Mouse (Mus musculus): ENCODE measurements around the gene Fbxl22.
A peak's percentile ranks its signal among the peaks of the same experiment; 100 is the strongest.

Gene Fbxl22

DNA sequence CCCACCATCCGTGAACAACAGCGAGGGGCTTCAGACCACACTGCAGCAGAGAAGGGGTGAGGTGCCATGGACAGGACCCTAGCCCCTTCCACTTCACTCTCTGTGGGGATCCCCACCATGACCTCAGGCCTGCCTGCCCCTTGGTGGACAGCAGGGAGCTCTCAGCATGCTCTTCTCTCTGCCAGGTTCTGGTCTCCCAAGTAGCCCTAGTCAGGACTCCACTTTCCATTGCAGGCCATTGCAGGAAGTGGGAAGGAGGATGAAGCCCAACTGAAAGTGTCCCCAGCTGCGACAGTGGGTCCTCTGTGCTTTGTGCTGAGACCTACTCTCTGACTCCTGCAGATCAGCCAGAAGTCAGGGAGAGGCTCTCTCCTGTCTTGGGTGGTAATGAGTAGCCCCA is 6.7 kb downstream of the Fbxl22 start:
- DNase-seq (ENCODE audit: low read depth, low spot score), result no peak

DNA sequence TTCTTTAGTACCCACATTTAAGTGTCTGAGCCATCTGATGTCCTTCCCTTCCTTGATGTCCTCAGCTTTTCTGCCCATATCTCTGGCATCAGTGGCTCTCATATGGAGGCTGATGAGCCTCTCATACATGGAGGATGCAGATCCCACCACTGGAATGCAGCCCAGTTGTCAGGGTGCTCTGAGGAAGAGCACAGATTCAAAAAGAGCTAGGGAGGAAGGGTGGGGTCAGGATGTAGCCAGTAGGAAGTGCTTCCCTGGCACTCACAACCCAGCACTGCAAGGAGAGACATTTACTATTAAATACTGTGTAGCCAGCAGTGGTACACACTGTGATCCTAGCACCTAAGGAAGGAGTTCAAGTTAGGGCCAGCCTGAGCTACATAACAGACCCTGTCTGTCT is 8.0 kb downstream of the Fbxl22 start:
- no peak for DNase-seq (ENCODE audit: low read depth, low spot score)

DNA sequence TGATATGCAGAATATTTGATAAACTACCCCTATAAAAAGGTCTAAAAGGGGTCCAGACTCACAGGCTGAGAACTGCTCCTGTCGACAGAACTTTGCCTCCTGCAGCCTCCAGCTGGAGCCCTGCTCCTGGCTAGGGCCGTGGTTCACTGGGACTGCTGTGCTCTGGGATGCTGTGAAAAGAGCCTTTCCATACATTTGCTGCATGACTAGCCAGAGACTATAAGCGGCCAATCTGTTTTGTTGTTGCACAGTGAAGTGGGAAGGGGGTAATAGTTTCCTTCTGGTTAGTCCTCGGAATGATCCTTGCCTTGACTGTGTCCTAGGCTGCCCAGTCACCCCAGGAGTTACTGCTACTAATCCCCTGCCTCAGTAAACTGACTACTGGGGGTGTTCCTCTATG is 8.4 kb downstream of the Fbxl22 start:
- DNase-seq (ENCODE audit: low read depth, low spot score), result no peak

DNA sequence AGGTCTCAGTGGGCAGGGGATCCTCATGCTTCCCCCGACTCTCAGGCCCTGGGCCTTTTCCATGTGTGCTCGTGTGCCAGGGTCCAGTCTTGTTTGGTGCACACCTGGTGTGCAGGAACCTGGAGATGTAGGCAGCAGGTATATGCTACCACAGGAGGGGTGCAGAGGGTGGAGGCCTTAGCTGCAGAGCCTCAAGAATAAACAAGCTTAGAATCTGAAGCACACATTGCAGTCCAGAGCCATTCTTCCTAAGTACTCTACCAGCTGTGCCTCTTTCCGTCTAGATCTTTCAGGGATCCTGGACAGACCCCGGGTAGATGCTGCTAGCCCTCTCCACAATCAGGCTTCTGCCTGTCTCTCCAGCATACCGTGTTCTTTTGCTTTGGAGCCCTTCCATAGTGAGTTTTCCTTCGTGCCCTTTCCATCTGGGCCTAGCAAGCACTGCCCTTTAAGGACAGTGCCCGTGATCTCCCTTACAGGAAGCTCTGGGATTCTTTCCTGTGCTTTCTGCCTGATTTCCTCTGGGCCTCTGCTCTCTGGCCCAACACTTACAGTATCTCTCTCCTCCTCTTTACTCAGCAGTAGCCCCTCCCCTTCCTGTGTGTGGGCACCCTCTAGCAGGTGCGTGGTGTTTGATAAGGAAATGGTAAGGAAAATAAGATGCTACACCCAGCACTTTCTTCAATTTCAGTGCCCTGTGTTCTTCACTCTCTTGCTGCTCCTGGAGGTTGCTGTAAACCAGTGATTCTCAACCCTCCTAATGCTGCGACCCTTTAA is 9.1 kb downstream of the Fbxl22 start:
- DNase-seq (ENCODE audit: low read depth, low spot score), result no peak

DNA sequence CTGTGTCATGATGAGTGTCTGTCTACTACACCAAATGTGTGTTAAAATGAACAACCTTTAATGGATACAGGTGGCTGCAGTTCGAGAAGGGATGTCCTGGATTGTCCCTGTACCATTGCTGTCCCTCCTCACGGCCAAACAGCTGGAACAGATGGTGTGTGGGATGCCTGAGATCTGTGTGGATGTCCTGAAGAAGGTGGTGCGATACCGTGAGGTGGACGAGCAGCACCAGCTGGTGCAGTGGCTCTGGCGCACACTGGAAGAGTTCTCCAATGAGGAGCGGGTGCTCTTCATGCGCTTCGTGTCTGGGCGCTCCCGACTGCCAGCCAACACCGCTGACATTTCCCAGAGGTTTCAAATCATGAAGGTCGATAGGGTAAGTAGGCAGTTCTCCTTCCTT is 9.9 kb downstream of the Fbxl22 start:
- DNase-seq (ENCODE audit: low read depth, low spot score), result no peak

DNA sequence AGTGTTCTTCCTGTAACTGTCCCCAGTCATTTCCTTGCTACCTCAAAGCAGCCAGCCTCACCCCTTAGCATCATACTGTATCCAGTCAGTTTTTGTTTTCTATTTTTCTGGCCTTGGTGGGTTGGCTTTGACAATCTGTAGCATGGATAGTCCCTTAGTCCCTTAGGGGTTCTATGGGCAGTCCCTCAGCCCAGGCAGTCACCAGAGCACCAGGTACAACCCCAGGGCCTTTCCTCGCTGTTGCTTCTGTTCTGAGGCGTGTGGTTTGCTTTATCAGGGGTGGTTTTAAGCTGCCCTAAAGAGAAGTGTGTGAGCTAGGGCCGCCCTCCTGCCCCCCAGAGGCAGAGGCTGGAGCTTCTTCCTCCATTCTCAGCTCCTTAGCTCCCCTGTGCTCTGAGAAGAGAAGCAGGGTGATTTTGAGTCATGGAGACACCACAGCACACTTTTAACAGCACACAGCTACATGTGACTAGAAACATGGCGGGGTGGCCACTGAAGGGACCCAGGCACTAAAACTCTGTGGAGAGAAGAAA is 10.4 kb downstream of the Fbxl22 start:
- DNase-seq (ENCODE audit: low read depth, low spot score), result no peak

DNA sequence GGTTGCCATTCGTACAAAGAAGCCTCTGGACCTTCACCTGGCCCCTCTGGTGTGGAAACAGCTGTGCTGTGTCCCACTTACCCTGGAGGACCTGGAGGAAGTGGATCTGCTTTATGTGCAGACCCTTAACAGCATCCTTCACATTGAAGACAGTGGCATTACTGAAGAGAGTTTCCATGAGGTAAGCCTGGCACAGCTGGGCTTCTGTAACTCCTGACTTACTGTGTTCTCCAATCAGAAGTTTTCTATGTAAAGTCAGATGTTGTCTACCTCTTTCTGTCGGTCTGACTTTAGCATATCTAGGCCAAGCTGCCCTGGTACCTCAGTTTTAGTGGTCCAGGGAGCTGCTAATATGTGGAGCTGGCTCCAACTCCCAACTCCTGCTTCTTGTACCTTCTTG is 13.1 kb downstream of the Fbxl22 start:
- no peak for DNase-seq (ENCODE audit: low read depth, low spot score)

DNA sequence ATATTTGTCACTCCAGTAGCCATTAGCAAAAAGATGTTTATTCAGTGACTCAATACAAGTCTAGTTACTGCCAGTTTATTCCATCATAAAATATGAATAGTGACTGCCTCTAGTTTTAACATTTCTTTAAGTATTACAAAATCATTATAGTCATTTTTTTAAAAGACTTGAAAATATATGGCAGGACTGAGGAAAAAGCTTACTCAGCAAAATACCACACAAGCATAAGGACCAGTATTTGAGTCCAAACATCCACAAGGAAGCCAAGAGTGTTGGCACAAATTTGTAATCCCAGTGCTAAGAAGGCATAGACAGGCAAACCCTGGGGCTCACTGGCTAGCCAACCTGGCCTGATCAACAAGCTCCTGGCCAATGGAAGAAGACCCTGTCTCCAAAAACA is 20.4 kb downstream of the Fbxl22 start:
- no peak for DNase-seq (ENCODE audit: low read depth, low spot score)

DNA sequence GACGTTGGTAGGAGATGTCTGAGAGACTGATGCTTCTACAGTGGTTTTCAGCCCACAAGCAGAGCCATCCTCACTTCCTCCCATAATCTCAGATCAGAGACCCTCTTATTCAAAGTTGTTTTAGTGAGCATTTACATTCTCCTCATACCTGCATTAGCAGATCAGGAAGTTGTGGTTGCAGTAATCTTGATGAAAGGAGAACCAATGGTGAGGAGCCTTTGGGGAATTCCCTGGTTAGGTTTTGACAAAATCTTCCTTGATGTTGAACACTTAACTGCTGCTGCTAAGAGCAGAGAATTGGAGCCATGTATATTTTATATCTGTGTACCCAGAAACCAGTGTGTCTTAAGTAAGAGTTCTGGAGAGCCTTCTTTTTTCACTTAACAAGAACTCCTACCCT is 22.0 kb downstream of the Fbxl22 start:
- DNase-seq (ENCODE audit: low read depth, low spot score), result no peak

DNA sequence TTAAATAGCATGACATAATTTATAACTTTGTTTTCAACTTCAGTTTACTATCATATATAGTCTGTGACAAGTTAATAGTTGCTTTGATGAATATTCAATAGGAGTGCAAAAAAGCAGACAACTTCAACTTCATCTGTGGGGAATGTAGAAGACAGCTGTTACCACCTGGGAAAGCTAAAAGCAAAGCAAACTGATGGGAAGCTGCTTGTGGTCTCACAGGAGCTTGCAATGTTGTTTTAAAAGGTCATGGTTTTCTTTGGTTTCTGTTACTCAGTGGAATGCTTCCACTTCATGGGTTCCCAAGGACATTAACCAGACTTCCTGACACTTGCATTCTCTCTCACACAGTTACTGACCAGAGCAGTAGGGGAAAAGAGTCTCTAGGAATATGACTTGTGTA is 25.6 kb downstream of the Fbxl22 start:
- no peak for DNase-seq (ENCODE audit: low read depth, low spot score)

DNA sequence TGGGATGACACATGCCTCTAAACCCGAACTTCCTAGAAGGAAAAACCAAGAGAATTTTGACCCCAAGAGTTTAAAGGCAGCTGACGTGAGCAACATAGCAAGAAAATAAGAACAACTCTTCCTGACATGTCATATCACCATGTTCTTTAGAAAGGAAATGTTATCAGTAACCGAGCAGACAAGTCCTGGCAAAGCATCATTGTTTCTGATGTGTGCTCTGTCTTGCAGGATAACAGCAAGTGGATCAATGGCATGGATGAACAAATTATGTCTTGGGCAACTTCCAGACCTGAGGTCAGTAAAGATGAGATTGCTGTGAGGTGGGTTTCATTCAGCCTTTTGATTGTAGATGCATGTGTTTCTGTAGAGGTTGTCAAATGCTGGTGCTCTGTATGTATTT is 31.0 kb downstream of the Fbxl22 start:
- no peak for DNase-seq (ENCODE audit: low read depth, low spot score)

DNA sequence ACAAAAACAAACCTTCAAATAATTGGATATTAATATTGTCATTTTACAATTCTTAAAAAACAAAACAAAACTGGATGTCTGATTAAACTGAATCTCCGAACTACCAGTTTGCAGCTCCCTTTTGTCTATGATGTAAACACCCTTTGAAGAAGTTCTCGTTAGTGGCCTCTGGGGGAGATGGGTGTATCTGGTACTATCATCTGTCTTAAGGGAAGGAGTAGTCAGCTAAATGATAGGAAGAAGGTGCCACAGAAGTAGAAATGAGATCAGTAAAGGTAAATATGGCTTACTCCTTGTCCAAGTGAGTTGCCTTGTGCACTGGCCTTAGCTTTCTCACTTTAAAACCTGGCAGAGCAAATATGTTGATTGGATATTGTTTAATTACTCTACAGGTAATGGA is 36.6 kb downstream of the Fbxl22 start:
- no peak for DNase-seq (ENCODE audit: low read depth, low spot score)

DNA sequence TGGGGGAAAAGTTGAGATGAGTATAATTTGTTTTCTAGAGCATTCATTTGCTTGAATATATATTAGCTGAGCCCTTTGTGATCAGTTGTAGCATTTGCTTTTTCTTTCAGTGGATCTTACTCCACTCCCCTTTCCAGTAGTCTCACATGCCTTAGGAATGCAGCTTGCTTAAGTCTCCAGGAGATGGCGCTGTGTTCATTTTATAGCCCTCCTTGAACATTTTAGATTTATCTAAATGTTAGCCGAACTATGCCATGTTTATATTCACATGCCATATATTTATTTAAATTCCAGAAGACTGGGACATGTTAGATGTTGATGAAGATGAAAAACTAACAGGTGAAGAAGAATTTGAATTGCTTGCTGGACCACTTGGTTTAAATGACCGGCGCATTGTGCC is 49.3 kb downstream of the Fbxl22 start:
- peak; percentile 34 for DNase-seq (ENCODE audit: low read depth, low spot score)

All from retina, postnatal 7 days (tissue).